Mouse (Mus musculus): ENCODE measurements around the gene Muc1. TPM values are rescaled to one million over a fixed set of nuclear protein-coding genes. Genes with fewer than 3 reads are reported as not detected.

Gene Muc1
- polyA plus RNA-seq, 1 experiment from 2014 or later: 0.90 TPM

DNA sequence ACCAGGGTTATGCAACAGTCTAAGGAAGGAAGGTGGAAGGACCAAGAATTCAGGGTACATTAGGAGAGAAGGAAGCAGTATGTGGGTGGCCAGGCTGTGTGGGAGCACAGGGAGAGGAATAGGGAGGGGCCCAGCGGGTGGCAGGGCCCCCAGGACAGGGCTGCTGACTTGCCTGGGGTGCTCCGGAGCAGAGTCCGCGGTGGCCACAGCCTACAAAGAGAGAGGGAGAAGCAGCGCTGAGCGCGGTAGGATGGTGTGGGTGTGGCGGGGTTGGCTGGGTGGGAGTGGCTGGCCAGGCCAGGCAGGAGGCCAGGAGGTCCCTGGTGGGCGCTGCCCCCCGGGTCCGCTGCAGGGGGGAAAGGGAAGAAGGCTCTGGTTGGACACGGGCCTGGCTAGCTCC is 9.6 kb downstream of the Muc1 start:
- no peak for DNase-seq (ENCODE audit: low spot score)
- Histone ChIP-seq H3K4me1 (ENCODE audit: control insufficient read depth, insufficient read depth, low read length) (no peaks in the 10 kb centered on the region; the same call in 1 of the 2 replicates), H3K9ac (replicated peaks; ENCODE audit: low read length) (no peak overlapping the region), H3K36me3 (replicated peaks; ENCODE audit: control insufficient read depth, insufficient read depth, low read depth, low read length) (no peaks in the 10 kb centered on the region; the same call in 1 of the 2 replicates), H3K4me3 (ENCODE audit: low read depth, low read length) (no peak overlapping the region), H3K4me2 (ENCODE audit: low read depth, low read length) (no peak overlapping the region), H3K27ac (replicated peaks; ENCODE audit: low read depth, low read length) (no peak overlapping the region), H3K27me3 (ENCODE audit: control insufficient read depth, insufficient read depth, low read length) (no peaks in the 10 kb centered on the region), H3K9me3 (replicated peaks; ENCODE audit: control insufficient read depth, low read length) (no peaks in the 10 kb centered on the region)
- 81% methylated on average over 11 of the region's 12 CpGs for WGBS
- no peak for ATAC-seq (replicated peaks; ENCODE audit: insufficient number of reproducible peaks, low FRiP score, low TSS enrichment, low read depth)

DNA sequence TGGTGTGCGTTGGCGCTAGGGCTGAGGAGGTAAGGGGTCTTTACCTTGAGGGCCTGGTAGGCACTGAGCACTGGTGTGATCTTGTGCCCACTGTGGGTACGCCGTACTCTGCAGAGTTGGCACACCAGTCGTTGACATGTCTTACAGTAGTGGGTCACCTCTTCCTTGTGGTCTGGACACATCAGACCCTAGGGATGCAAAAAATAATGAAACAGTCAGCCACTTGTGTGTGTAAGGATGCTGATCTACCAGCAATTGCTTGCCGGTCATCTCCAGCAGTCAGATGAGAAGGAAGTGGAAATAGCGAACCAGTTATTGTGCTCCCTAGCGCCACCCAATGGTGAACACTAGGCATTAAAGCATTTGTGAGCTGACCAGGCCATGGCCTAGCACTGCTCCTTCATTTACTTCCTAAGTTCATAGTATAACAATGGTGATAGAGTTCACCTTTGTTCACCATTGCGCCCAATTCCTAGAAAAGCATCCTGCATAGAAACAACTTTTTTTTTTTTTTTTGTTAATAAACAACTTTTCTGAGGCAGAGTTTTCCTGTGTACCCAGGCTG is 13.6 kb downstream of the Muc1 start:
- H3K9ac ChIP-seq (replicated peaks; ENCODE audit: low read length): no peak overlapping the region
- H3K27me3 ChIP-seq (ENCODE audit: control insufficient read depth, insufficient read depth, low read length): no peaks in the 10 kb centered on the region
- H3K4me3 ChIP-seq (ENCODE audit: low read depth, low read length): no peak overlapping the region
- ATAC-seq (replicated peaks; ENCODE audit: insufficient number of reproducible peaks, low FRiP score, low TSS enrichment, low read depth) (no peak), DNase-seq (ENCODE audit: low spot score) (peak; percentile 53)
- H3K9me3 ChIP-seq (replicated peaks; ENCODE audit: control insufficient read depth, low read length): no peaks in the 10 kb centered on the region
- no peaks in the 10 kb centered on the region; the same call in 1 of the 2 replicates for H3K36me3 ChIP-seq (replicated peaks; ENCODE audit: control insufficient read depth, insufficient read depth, low read depth, low read length)
- H3K4me2 ChIP-seq (ENCODE audit: low read depth, low read length): no peak overlapping the region
- H3K27ac ChIP-seq (replicated peaks; ENCODE audit: low read depth, low read length): no peak overlapping the region
- H3K4me1 ChIP-seq (ENCODE audit: control insufficient read depth, insufficient read depth, low read length): peaks cover 6% of the 10 kb centered on the region
- 75% methylated on average over 9 of the region's 9 CpGs for WGBS

DNA sequence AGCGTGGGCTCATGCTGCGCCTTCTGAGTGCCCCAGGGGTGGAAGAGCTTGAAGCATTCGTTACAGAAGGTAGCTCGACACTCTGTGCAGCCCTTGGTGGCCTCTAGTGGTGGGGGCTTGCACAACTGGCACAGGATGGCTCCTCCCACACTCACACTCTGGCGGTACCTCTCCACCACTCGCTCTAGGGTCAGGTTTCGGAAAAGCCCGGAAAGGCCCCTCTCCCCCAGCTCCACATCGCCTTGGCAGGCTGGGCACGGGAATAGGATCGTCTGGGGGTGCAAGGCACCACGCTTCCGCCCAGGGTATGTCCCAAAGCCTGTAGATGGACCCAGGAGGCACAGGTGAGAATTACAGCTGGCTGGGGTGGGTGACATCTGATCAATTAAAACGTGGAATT is 14.8 kb downstream of the Muc1 start:
- H3K27me3 ChIP-seq (ENCODE audit: control insufficient read depth, insufficient read depth, low read length): no peaks in the 10 kb centered on the region
- peak; percentile 64 for ATAC-seq (replicated peaks; ENCODE audit: insufficient number of reproducible peaks, low FRiP score, low TSS enrichment, low read depth)
- H3K36me3 ChIP-seq (replicated peaks; ENCODE audit: control insufficient read depth, insufficient read depth, low read depth, low read length): no peaks in the 10 kb centered on the region; the same call in 1 of the 2 replicates
- no peak overlapping the region for H3K9ac ChIP-seq (replicated peaks; ENCODE audit: low read length)
- peak; percentile 76 for DNase-seq (ENCODE audit: low spot score)
- H3K4me2 ChIP-seq (ENCODE audit: low read depth, low read length): peak overlapping the region; percentile 43
- no peak overlapping the region for H3K27ac ChIP-seq (replicated peaks; ENCODE audit: low read depth, low read length)
- peaks cover 6% of the 10 kb centered on the region for H3K4me1 ChIP-seq (ENCODE audit: control insufficient read depth, insufficient read depth, low read length)
- peak overlapping the region; percentile 40 for H3K4me3 ChIP-seq (ENCODE audit: low read depth, low read length)
- no peaks in the 10 kb centered on the region for H3K9me3 ChIP-seq (replicated peaks; ENCODE audit: control insufficient read depth, low read length)
- WGBS: 7% methylated on average over 14 of the region's 14 CpGs

DNA sequence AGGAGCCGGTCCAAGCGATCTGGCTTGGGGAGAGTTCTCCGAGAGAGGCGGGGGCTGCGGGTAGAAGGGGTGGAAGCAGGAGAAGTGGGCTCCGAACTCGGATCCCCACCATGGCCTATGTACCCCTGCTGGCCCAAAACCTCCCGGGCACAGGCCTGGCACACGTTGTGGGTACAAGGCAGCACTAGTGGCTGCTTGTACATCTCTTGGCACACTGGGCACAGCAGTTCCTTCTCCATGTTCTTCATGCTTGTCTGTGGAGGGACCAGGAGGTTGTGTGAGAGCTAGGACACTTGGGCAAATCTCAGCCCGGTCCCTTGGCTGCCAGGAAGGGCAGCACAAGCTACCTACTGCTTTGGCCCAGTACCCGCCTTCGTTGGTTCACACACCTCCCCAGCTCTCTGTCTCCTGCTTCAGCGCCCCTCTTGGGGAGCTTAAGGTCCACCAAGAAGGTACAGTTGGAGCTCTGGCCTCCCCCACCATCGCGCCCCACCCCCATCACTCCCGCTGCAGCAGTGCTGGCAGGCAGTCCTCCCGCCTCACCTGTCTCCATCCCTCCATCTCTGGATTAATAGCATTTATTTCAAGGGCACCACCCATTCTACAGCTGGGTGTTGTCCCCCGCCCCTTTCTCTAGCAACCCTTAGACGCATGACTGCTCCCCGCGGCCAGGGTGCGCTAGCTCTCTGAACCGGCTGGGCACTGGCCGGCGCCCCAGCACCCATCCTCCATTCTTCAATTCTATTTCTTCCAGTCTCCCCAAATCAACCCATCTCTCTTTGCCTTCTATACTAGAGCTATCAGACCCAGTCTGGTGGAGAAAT is 15.5 kb downstream of the Muc1 start:
- H3K9me3 ChIP-seq (replicated peaks; ENCODE audit: control insufficient read depth, low read length): no peaks in the 10 kb centered on the region
- DNase-seq (ENCODE audit: low spot score) (no peak), ATAC-seq (replicated peaks; ENCODE audit: insufficient number of reproducible peaks, low FRiP score, low TSS enrichment, low read depth) (no peak)
- H3K27ac ChIP-seq (replicated peaks; ENCODE audit: low read depth, low read length): no peak overlapping the region
- peak overlapping the region; percentile 59 for H3K4me2 ChIP-seq (ENCODE audit: low read depth, low read length)
- no peaks in the 10 kb centered on the region for H3K27me3 ChIP-seq (ENCODE audit: control insufficient read depth, insufficient read depth, low read length)
- peaks cover 6% of the 10 kb centered on the region for H3K4me1 ChIP-seq (ENCODE audit: control insufficient read depth, insufficient read depth, low read length)
- no peaks in the 10 kb centered on the region for H3K36me3 ChIP-seq (replicated peaks; ENCODE audit: control insufficient read depth, insufficient read depth, low read depth, low read length)
- peak overlapping the region; percentile 45 for H3K9ac ChIP-seq (replicated peaks; ENCODE audit: low read length)
- 11% methylated on average over 25 of the region's 25 CpGs for WGBS
- peak overlapping the region; percentile 40 for H3K4me3 ChIP-seq (ENCODE audit: low read depth, low read length)

DNA sequence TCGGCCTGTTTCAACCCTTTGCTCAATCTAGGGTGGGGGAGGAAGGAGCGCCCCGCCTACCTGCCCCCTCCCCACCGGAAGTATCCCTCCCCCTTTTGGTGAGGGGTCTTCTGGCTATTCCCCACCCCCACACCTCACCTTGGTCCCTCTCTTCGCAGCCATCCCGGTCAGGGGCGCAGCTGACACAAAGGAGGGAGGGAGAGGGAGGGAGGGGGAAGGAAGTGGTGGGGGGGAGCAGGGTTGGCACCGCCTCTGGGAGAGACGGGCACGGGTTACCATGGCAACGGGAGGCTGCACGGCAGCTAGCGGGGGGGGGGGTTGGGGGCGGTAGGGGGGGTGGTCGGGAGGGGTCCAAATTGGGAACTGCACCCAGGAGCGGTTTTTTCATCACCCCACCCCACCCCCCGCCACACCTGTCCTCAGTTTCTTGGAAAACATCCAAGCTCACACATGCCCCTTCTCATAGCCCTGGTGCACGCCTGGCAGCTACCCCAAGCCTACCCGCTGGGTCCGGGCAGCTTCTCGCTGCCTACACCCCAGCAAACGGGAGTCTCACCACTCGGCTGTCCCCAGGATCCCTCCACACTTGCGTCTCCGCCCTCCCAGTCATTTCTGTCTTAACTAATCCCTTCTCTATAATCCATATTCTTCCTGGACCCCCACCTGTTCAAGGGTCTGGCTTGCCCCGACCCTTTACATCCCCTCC is 16.3 kb downstream of the Muc1 start:
- peaks cover 6% of the 10 kb centered on the region for H3K4me1 ChIP-seq (ENCODE audit: control insufficient read depth, insufficient read depth, low read length)
- WGBS: under 1% methylated on average over 20 of the region's 26 CpGs
- no peak overlapping the region for H3K27ac ChIP-seq (replicated peaks; ENCODE audit: low read depth, low read length)

DNA sequence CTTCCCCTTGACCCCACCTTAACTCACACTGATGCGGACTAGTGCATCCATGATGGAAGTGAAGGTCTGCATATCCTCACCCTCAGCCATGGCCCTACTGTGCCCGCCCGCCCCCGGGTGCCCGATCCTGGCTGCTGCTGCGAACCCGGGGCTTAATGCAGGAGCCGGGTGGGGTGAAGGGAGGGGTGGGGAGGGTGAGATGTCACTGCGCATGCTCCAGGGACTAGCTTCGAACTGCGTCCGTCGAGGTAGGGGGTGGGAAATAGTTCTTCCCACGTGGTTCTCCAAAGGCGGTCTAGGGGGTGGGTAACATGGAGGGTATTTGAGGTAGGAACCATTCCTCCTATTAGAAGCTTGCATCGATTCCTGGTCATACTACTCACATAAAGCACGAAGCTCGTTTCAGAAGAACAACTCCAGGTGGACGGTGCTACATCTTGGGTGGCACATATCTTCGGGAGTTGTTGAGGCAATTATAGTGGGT is 16.9 kb downstream of the Muc1 start, which contains the start of gene Krtcap2:
Gene Krtcap2, plus strand, starts transcription at position 279 of the 484 bp plus-strand sequence.
- Histone ChIP-seq H3K4me1 (ENCODE audit: control insufficient read depth, insufficient read depth, low read length) (peaks cover 6% of the 10 kb centered on the region), H3K27ac (replicated peaks; ENCODE audit: low read depth, low read length) (no peak within 1 kb of the TSS; the same call in 1 of the 2 replicates), H3K36me3 (replicated peaks; ENCODE audit: control insufficient read depth, insufficient read depth, low read depth, low read length) (no peaks in the 10 kb centered on the region; the same call in 1 of the 2 replicates), H3K4me3 (ENCODE audit: low read depth, low read length) (peak within 1 kb of the TSS; percentile 76), H3K9me3 (replicated peaks; ENCODE audit: control insufficient read depth, low read length) (no peaks in the 10 kb centered on the region), H3K27me3 (ENCODE audit: control insufficient read depth, insufficient read depth, low read length) (no peaks in the 10 kb centered on the region), H3K4me2 (ENCODE audit: low read depth, low read length) (peak within 1 kb of the TSS; percentile 75), H3K9ac (replicated peaks; ENCODE audit: low read length) (peak within 1 kb of the TSS; percentile 79)
- ATAC-seq (replicated peaks; ENCODE audit: insufficient number of reproducible peaks, low FRiP score, low TSS enrichment, low read depth): peak; percentile 29; the same call in 1 of the 2 replicates
- peak; percentile 54 for DNase-seq (ENCODE audit: low spot score)
- 5% methylated on average over 20 of the region's 20 CpGs for WGBS

More for the DNA sequence above, 16.3 kb downstream of the Muc1 start:
- Histone ChIP-seq H3K4me3 (ENCODE audit: low read depth, low read length) (peak overlapping the region; percentile 40), H3K27me3 (ENCODE audit: control insufficient read depth, insufficient read depth, low read length) (no peaks in the 10 kb centered on the region), H3K4me2 (ENCODE audit: low read depth, low read length) (peak overlapping the region; percentile 59), H3K9ac (replicated peaks; ENCODE audit: low read length) (peak overlapping the region; percentile 45), H3K9me3 (replicated peaks; ENCODE audit: control insufficient read depth, low read length) (no peaks in the 10 kb centered on the region), H3K36me3 (replicated peaks; ENCODE audit: control insufficient read depth, insufficient read depth, low read depth, low read length) (no peaks in the 10 kb centered on the region; the same call in 1 of the 2 replicates)
- DNase-seq (ENCODE audit: low spot score): peak; percentile 66
- peak; percentile 11; the same call in 1 of the 2 replicates for ATAC-seq (replicated peaks; ENCODE audit: insufficient number of reproducible peaks, low FRiP score, low TSS enrichment, low read depth)

DNA sequence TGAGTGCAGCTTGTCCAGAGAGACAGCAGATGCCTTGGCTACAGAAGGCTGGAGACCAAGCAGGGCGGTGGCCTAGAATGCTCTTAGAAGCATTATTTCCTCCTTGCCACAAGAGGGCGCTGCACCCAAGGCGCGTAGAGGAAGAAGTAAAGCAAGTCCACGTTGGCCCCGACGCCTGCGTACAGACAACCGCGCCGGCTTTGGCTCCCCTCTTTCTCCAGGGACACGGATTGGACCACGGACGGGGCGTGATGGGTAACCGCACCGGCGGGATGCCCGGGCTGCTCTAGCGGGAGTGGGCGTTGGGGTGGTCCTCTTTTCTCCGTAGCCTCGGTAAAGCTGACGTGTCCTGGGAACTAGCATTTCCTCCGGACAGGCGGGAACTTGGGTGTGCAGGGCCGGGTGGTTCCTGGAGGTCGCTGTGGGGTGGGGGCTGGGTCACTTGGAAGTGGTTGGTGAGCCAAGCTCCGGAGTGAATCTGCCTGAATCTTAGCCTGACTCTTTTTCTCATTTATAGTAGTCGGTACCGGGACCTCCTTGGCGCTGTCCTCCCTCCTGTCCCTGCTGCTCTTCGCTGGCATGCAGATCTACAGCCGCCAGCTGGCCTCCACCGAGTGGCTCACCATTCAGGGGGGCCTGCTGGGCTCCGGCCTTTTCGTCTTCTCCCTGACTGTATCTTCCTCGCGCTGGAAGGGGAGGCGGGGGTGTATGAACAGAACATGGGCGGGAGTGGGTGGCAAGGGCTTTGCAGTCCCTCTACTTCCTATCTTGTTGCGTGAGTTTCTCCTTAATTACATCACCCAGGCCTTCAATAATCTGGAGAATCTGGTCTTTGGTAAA is 17.6 kb downstream of the Muc1 start, which contains the start of gene Trim46:
Gene Trim46, minus strand, starts transcription at position 49 of the 840 bp plus-strand sequence.
- Histone ChIP-seq H3K36me3 (replicated peaks; ENCODE audit: control insufficient read depth, insufficient read depth, low read depth, low read length) (no peaks in the 10 kb centered on the region; the same call in 1 of the 2 replicates), H3K4me2 (ENCODE audit: low read depth, low read length) (peak within 1 kb of the TSS; percentile 75), H3K27me3 (ENCODE audit: control insufficient read depth, insufficient read depth, low read length) (no peaks in the 10 kb centered on the region), H3K4me3 (ENCODE audit: low read depth, low read length) (peak within 1 kb of the TSS; percentile 76), H3K4me1 (ENCODE audit: control insufficient read depth, insufficient read depth, low read length) (peaks cover 9% of the 10 kb centered on the region), H3K27ac (replicated peaks; ENCODE audit: low read depth, low read length) (no peak within 1 kb of the TSS; the same call in 1 of the 2 replicates), H3K9me3 (replicated peaks; ENCODE audit: control insufficient read depth, low read length) (no peaks in the 10 kb centered on the region), H3K9ac (replicated peaks; ENCODE audit: low read length) (peak within 1 kb of the TSS; percentile 79)
- DNase-seq (ENCODE audit: low spot score) (peak; percentile 94), ATAC-seq (replicated peaks; ENCODE audit: insufficient number of reproducible peaks, low FRiP score, low TSS enrichment, low read depth) (peak; percentile 50)
- WGBS: under 1% methylated on average over 42 of the region's 42 CpGs
